Mouse (Mus musculus) G1E (cell line): ENCODE measurements around the gene Rnase2b. TPM values are rescaled to one million over a fixed set of nuclear protein-coding genes. Genes with fewer than 3 reads are reported as not detected.
"Not testable (repeated sequence)": the region's sequence is repeated elsewhere in the genome, so short reads cannot be mapped to it uniquely, and the experiment has no call there.

ENCODE experiments used
- ATAC-seq: 2 replicates; pipeline ENCODE4 v1.8.0; 2016; ENCODE audit warnings: mild to moderate bottlenecking; ENCODE audit not compliant: insufficient number of reproducible peaks, poor library complexity, low FRiP score, severe bottlenecking; ENCODE audit errors: extremely low read depth
- DNase-seq: peaks from one replicate; pipeline ENCODE4 v3.0.0; 2012; ENCODE audit warnings: low spot score
- H3K27me3 ChIP-seq: 2 replicates; pipeline ENCODE4 v1.6.1; 2012; ENCODE audit warnings: mild to moderate bottlenecking, low read length, inconsistent platforms; ENCODE audit not compliant: insufficient read depth
- H3K36me3 ChIP-seq: replicated peaks from 2 replicates; pipeline ENCODE3; 2012; ENCODE audit warnings: mild to moderate bottlenecking, inconsistent platforms
- H3K4me1 ChIP-seq: 2 replicates; pipeline ENCODE4 v1.6.1; 2012; ENCODE audit warnings: low read depth, low read length, inconsistent platforms, mixed read lengths; ENCODE audit not compliant: insufficient read depth
- H3K4me3 ChIP-seq: 2 replicates; pipeline ENCODE4 v1.5.1; 2012; ENCODE audit warnings: low read depth, mild to moderate bottlenecking, inconsistent platforms, low read length, moderate library complexity, mixed read lengths
- H3K9me3 ChIP-seq: replicated peaks from 2 replicates; pipeline ENCODE4 v1.6.1; 2012; ENCODE audit warnings: inconsistent platforms
- CTCF ChIP-seq: IDR thresholded peaks from 2 replicates; pipeline ENCODE4 v1.5.1; 2012; ENCODE audit warnings: low read depth, low read length, inconsistent platforms, mixed read lengths
- GATA1 ChIP-seq: IDR thresholded peaks from 2 replicates; pipeline ENCODE4 v1.6.1; 2012; ENCODE audit warnings: borderline replicate concordance, low read length, inconsistent platforms, mixed read lengths
- GATA2 ChIP-seq: IDR thresholded peaks from 2 replicates; pipeline ENCODE4 v1.6.1; 2012; ENCODE audit warnings: low read depth, low read length, inconsistent platforms, borderline replicate concordance
- POLR2AphosphoS5 ChIP-seq: IDR thresholded peaks from 2 replicates; pipeline ENCODE4 v1.6.1; 2012; ENCODE audit warnings: low read depth, low read length, inconsistent platforms; ENCODE audit not compliant: insufficient replicate concordance
- TAL1 ChIP-seq: conservative IDR thresholded peaks from 2 replicates; pipeline ENCODE4 v1.6.1; 2012; ENCODE audit warnings: low read depth, low read length, inconsistent platforms, mixed read lengths
- polyA plus RNA-seq: library from polyadenylated mRNA; stranded (reverse); fragments of >175 nt; gene quantifications from 2 replicates; pipeline ENCODE4 v1.2.3, GENCODE M21; 2012
- total RNA-seq, 2 experiments: library from RNA; stranded (forward) in 1 of 2; stranded (reverse) in 1 of 2; fragments of 200-1000 nt in 1 of 2; fragments of >200 nt in 1 of 2; fragmentation: Nextera tagmentation in 1 of 2; gene quantifications; 2 replicates each; pipeline ENCODE4 v1.2.3; 2014 to 2017

Gene Rnase2b
- total and polyA plus RNA-seq, 3 experiments, result not detected

- ATAC-seq (no peak), DNase-seq (no peak)
- H3K36me3 ChIP-seq, result no peaks in the 10 kb centered on the region
- H3K9me3 ChIP-seq, result no peaks in the 10 kb centered on the region
- no peak for TF ChIP-seq GATA2
- TF ChIP-seq GATA1, result no peak
- TF ChIP-seq POLR2AphosphoS5, result no peak
- TF ChIP-seq CTCF, result no peak
- TF ChIP-seq TAL1, result no peak
- H3K4me3 ChIP-seq, result no peak overlapping the region
- peaks cover 19% of the 10 kb centered on the region for H3K27me3 ChIP-seq
- H3K4me1 ChIP-seq, result no peaks in the 10 kb centered on the region
Observed at GRCm38 (mm10) chr14:51165435-51165834, 3.4 kb downstream of the Rnase2b start.

DNA sequence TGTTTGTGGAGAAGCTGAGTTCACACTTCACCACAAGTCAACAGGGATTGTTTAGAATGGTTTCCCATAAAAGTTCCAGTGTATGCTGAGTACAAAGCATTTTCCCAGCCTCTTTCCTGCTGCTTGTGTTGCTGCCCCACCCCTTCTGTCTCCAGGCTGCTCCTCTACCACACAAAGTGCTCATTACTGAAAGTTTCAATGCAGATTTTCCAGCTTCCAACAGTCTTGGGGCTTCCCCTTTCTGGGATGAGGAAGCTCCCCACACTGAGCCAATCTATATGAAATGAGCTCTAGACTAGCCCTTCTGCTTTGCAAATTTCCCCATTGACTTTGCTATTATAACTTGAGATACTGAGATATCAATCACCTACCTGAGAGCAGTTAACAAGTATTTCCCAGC is 4.0 kb downstream of the Rnase2b start:
- Histone ChIP-seq H3K9me3 (no peaks in the 10 kb centered on the region), H3K27me3 (peaks cover 19% of the 10 kb centered on the region), H3K4me3 (no peak overlapping the region), H3K4me1 (no peaks in the 10 kb centered on the region), H3K36me3 (no peaks in the 10 kb centered on the region)
- no peak for ATAC-seq
- no peak for DNase-seq
- TF ChIP-seq TAL1, result no peak
- TF ChIP-seq CTCF, result no peak
- TF ChIP-seq POLR2AphosphoS5, result no peak
- no peak for TF ChIP-seq GATA1
- TF ChIP-seq GATA2, result no peak

GRCm38 (mm10) chr14:51172095-51172865 is 10.2 kb downstream of the Rnase2b start:
- not testable (repeated sequence) for H3K36me3 ChIP-seq, H3K4me3 ChIP-seq, DNase-seq, H3K4me1 ChIP-seq, ATAC-seq, H3K9me3 ChIP-seq, H3K27me3 ChIP-seq
- peak; percentile 26; the same call in 1 of the 2 replicates for TF ChIP-seq CTCF

GRCm38 (mm10) chr14:51172947-51173346 is 10.9 kb downstream of the Rnase2b start:
- not testable (repeated sequence) for H3K4me1 ChIP-seq, H3K9me3 ChIP-seq, DNase-seq, ATAC-seq, H3K27me3 ChIP-seq, H3K36me3 ChIP-seq, H3K4me3 ChIP-seq

DNA sequence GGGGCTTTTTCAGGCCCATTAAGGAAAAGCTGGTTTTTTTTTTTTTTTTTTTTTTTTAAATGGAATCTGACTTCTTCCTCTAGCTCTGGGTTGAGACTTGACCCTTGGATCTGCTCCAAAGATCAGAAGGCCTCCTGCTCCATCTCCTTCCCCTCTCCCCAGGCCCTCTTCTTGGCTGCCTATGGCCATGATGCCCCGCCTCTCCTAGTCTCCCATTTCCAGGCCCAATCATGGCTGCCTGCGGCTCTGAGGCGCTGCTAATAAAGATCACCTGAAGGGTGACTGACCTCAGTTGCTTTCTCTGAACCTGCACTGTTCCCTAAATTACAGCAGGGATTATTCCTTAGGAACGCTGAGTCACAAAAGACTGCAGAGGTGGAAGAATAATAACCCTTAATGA is 11.8 kb downstream of the Rnase2b start:
- Histone ChIP-seq H3K27me3 (0 out of 2 replicates have a peak, but pooled peaks cover 3% of the 10 kb centered on the region), H3K36me3 (no peaks in the 10 kb centered on the region), H3K9me3 (no peaks in the 10 kb centered on the region), H3K4me3 (no peak overlapping the region), H3K4me1 (no peaks in the 10 kb centered on the region)
- no peak for TF ChIP-seq TAL1
- no peak for ATAC-seq
- no peak for DNase-seq

DNA sequence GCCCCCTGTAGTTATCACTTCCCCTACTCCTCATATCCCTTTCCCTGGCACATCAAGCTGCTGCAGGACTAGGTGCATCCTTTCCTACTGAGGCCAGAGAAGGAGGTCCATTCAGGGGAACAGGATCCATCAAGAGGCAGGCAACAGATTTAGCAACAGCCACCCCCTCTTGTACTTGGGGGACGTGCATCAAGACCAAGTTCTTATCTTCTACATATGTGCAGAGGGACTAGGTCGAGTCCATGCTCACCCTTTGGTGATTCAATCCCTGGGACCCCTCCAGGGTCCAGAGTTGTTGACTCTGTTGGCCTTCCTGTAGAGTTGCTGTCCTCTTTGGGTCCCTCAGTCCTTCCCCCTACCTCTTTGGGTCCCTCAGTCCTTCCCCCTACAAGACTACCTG is 19.0 kb downstream of the Rnase2b start:
- not testable (repeated sequence) for ATAC-seq, H3K4me3 ChIP-seq, H3K36me3 ChIP-seq, H3K9me3 ChIP-seq, H3K4me1 ChIP-seq, H3K27me3 ChIP-seq, DNase-seq

DNA sequence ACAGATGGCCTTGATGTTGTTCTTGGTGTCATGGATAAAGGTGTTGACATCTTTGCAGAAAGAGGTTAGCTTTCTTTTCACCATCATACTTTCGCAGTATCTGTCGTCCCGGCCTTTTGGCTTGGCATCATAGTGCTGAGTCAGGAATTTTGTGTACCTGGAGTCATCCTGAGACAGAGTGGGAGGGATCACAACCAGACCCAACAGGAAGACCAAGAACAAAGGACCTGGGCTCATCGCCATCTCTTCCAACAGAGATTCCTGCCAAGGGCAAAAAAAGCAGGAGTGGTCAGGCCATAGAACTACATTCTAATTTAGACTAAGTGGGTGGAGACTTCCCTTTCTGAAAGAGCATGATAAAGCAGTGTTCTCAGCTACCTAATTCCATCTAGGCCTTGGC is 33.6 kb downstream of the Rnase2b start:
- H3K4me3 ChIP-seq, result no peak overlapping the region
- no peak for TF ChIP-seq CTCF
- TF ChIP-seq POLR2AphosphoS5, result no peak
- no peak for TF ChIP-seq GATA1
- no peak for TF ChIP-seq TAL1
- no peak for TF ChIP-seq GATA2
- DNase-seq (no peak), ATAC-seq (no peak)
- H3K27me3 ChIP-seq, result no peaks in the 10 kb centered on the region
- no peaks in the 10 kb centered on the region for H3K4me1 ChIP-seq
- no peaks in the 10 kb centered on the region for H3K9me3 ChIP-seq
- no peaks in the 10 kb centered on the region for H3K36me3 ChIP-seq
